Mouse (Mus musculus): Measurements from ENCODE around the gene Slc38a5.

Gene Slc38a5

GRCm38 (mm10) chrX:8272000-8272399, 1.1 kb downstream of the Slc38a5 start:
- in situ Hi-C loops (cut with MboI; ENCODE audit: low pct_unique_long_range_greater_than_20kb in 1 of 2, low sequenced_read_pairs in 2 of 2, unreplicated experiment in 1 of 2): no loop called here

- in situ Hi-C loops (cut with MboI; ENCODE audit: low pct_unique_long_range_greater_than_20kb in 1 of 2, low sequenced_read_pairs in 2 of 2, unreplicated experiment in 1 of 2): no loop called here
Measured at GRCm38 (mm10) chrX:8274056-8274455, 3.1 kb downstream of the Slc38a5 start.

- in situ Hi-C loops (cut with MboI; ENCODE audit: low pct_unique_long_range_greater_than_20kb in 1 of 2, low sequenced_read_pairs in 2 of 2, unreplicated experiment in 1 of 2): no loop called here
Measured at GRCm38 (mm10) chrX:8288621-8289020, 17.7 kb downstream of the Slc38a5 start.

GRCm38 (mm10) chrX:8309302-8309701, 38.4 kb downstream of the Slc38a5 start:
- in situ Hi-C loops (cut with MboI; ENCODE audit: low pct_unique_long_range_greater_than_20kb in 1 of 2, low sequenced_read_pairs in 2 of 2, unreplicated experiment in 1 of 2): loop anchor here in 1 of 2 experiments (25.0 kb wide), 1 partner anchor 353 kb away; no protein-coding TSS in a partner anchor

- in situ Hi-C loops (cut with MboI; ENCODE audit: low pct_unique_long_range_greater_than_20kb in 1 of 2, low sequenced_read_pairs in 2 of 2, unreplicated experiment in 1 of 2): loop anchor here in 1 of 2 experiments (25.0 kb wide), 1 partner anchor 347 kb away; no protein-coding TSS in a partner anchor
Measured at GRCm38 (mm10) chrX:8314905-8315304, 44.0 kb downstream of the Slc38a5 start.

GRCm38 (mm10) chrX:8327124-8327523, 56.2 kb downstream of the Slc38a5 start, which contains the start of gene Ssxb10:
Ssxb10 (plus strand) TSS chrX:8327424.
- in situ Hi-C loops (cut with MboI; ENCODE audit: low pct_unique_long_range_greater_than_20kb in 1 of 2, low sequenced_read_pairs in 2 of 2, unreplicated experiment in 1 of 2): no loop called here

Data from mouse embryonic stem cell (cell line).